Mouse (Mus musculus) lung, postnatal 10 days (tissue): ENCODE data around the gene Rsrc1.
A peak's percentile ranks its signal among the peaks of the same experiment; 100 is the strongest.

Experiments used
- DNase-seq: peaks from one replicate; pipeline ENCODE4 v3.0.0; 2021

Rsrc1 gene

DNA sequence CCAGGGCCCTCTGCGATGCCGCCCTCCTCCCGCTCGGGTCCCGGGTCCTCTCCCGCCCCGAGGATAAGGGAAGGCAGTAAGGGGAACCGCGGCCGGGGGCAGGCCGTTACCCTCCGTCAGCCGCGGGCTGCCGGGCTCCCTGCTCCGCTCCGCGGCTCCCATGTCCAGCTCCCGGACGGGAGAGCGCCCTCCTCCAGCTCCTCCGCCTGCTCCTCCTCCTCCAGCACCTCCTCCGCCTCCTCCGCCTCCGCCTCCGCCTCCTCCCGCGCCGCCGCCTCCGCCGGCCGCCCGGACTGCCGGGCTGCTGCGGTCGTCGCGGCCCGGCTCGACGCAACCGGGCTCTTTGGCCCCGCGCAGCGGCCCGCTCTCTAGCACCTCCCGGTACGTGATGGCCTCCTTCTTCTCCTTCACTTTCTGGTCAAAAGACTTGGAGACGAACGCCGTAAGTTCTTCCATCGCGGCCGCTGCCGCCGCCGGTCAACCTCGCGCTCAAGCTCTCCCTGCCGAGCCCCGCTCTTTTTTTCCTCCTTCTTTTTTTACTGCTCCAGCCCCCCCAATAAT lies at the start of gene Rsrc1:
TSS of gene Rsrc1 (plus strand) at position 290 of the 561 bp plus-strand sequence.
- peak; percentile 31 for DNase-seq

DNA sequence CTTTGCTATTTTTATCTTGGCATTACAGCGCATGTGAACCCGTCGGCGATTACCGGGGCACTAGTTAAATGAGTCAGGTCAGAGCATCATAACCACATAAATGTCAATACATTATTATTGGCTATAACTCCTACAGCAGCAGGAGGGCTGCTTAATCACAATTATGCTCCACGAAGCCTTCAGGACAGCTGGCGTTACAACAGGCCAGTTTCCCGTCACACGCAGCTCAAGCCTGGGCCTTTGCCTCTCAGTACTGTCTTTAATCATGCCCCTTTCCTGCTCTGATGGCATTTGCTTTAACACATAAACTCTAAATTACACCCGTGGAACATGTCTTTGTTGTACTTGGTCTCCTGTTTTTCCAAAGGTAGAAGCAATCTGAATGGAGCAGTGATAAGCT lies 41.5 kb upstream of the Rsrc1 start:
- no peak for DNase-seq

DNA sequence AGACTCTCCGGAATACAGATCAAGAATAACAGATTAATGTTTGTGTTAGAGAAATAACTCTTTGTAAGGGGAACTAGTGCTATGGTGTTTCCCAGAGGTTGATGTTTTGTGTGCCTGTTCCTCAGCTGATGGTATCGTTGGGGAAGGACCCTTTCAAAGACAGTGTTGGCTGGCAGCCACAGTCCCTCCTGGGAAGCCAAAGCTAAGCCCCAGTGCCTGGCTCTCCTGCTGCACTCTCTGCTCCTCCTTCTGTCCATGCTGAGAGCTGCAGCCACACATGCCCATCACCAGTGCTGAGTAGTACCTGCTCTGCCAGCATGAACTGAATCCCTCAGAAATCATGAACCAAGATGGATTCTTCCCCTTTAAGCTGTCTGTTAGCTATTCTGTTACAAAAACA lies 26.1 kb upstream of the Rsrc1 start:
- no peak for DNase-seq

DNA sequence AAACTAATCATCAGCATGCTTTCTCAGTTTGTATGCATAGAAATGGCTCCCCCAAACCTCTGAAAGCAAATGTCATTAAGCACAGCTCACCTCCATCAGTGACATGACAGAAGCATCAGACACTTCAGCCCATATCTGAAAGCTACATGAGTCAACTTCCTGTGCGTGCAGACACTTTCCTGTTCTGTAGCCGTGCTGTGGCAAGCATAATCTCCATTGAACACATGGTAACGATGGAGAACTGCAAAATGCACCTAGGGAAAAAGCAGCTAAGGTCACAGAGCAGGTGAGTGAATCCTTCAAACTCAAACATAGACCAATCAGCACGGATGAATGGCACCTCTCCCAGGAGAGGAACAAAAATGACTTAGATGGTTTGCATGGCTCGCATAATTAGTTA lies 21.2 kb upstream of the Rsrc1 start:
- no peak for DNase-seq

DNA sequence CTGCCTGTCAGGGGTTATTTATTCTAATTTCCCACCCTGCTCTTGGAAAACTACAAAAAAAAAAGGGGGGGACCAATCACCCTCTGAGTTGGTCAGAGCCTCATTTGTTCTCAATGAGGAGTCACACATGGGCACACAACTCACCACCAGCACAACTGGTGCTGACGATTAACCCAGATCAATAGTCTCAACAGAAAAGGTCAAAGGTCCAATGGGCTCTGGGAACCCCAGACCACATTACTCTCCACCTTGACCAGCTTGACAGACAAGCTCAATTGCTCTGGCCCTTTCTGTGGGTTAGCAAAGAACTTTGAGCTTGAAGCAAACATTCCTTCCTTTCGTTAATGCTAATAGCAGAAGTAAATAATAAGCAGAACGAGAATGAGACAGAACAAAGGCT lies 16.3 kb upstream of the Rsrc1 start:
- DNase-seq = no peak

DNA sequence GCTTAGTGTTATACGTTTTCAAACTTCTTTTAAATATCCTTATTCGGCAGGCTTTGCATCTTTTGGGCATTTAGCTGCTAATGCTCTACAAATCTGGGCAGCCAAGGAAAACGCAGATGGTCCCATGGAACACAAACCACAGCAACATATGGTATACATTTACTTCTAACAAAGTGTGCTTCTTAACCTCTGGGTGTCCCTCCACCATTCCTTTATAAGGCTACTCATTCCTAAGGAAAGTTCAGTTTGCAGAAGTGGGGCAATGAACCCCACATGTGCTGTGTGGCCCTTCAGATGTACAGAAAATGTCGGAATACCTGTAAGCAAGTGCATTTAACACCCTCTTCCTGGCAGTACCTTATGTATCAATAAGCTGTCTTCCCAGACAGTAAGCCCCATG lies 13.7 kb upstream of the Rsrc1 start:
- no peak for DNase-seq

DNA sequence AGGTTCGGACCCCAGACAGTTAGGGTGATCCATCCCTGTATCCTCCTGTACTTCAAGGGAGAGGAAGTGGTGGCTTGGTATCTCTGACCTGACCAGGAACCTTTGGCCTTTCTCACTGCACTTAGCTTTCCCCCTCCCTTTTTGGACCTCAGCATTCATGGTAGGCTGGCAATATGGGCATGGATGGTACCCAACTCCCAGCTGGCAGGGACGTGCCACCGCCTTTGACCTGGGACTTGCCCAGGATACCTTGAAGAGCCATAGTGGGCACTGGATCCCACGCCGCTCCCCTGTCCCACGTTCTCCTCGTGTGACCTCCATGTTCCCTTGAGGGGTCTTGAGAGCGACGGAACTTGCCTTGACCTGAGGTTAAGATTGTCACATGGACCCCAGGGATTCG lies 10.9 kb upstream of the Rsrc1 start:
- no peak for DNase-seq

DNA sequence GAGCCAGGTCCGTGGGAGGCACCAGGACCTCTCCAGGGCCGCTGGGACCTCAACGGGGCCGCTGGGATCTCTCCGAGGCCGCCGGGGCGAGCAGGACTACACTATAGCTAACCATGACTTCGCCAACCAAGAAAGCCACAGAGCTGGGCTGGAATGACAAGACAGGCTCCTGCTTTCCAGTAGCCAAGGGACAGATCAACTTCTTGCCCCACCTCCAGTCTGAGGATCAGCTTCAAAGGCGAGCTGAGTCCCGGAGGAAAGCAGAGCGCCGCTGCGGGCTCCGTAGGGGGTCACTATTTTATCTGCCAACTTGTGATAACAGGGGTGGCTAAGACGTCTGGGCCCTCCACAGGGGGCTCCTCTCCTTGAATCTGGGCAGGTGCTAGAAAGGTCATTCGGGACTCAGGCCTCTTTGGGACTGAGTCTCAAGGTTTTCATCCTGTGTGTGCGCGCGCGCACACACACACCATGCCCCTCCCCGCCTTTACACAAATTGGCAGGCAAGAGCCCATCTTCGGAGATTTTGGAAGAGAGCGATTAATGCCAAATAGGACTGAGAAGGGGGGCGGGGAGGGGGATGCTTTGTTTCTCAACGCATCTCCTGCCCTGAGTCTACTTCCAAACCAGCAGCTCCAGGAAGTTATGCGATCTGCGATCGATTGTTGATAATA lies 10.4 kb upstream of the Rsrc1 start:
- no peak for DNase-seq

DNA sequence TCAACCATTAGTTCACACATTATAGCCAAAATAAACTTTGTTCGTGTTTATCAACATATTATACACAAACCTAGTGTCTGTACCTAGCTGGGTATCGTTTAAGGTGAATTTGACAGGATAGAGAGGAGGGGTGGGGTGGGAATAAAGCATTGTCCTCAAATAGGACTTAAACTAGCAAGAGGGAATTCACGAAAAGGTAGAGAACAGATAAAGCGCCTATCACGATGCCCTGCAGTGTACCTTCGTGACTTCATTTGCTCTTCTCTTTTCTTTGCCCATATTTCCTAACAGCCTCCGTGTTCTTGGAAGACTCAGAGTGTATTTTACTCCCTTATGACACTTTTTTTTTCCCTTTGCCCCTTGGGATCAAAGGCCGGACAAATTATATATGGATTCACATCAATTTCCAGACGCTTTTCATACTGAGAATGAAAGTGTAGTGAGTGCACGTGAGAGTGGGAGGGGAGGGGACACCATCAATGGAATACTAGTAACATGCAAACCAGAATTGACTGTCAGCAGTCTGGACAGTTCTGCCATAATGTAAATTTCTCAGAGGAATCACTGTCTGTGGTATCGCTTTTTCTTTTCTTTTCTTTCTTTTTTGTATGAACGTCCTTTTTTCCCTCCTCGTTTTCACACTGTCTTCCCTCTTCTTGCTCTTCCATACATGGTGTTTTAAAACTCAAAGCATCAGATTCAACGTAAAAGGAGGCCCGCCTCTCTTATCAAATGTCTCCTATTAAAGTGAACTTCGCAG lies 8.8 kb upstream of the Rsrc1 start:
- no peak for DNase-seq

DNA sequence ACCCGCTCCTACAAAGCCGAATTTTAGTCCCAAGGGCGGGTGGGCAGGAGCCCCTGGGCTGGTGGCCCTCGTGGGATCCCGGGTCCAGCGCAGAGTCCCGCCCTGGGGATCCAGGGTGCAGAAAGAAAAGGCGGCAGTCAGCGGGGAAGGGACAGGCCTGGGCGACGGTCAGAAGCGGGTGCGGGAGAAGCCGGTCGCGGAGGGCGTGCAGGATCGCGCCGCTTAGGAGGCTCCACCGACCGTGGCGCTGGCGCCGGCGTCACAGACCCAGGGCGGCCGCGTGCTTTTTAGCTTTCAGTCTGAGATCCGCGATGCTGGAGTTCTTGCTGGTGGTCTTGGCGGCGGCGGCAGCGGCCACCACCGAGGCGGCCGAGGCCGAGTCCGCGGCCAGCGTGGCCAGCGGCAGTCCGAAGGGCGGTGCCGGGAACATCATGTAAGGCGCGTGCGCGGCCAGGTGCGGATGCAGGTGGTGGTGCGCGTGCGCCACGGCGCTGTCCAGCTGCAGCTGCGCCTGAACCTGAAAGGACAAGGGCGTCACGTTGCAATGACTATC lies 7.7 kb upstream of the Rsrc1 start:
- peak; percentile 48 for DNase-seq

DNA sequence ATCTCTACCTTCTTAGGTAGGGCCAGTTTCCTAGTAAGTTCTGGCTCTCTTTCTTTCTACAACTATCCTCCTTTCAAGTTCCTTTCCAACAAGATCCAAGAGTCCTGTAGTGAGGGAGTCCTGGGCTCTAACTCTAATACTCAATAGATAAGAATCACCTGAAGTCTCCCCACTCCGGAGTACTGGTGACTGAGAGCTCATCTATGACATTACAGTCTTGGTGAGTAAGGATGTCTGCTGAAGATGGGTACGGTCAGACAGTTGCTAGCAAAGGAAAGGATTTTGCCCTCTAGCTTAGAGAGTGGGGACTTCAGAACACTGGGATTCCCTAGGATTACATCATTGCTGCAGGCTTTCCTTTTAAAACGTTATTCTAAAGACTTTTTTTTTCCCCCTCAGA lies 6.7 kb upstream of the Rsrc1 start:
- DNase-seq = no peak

DNA sequence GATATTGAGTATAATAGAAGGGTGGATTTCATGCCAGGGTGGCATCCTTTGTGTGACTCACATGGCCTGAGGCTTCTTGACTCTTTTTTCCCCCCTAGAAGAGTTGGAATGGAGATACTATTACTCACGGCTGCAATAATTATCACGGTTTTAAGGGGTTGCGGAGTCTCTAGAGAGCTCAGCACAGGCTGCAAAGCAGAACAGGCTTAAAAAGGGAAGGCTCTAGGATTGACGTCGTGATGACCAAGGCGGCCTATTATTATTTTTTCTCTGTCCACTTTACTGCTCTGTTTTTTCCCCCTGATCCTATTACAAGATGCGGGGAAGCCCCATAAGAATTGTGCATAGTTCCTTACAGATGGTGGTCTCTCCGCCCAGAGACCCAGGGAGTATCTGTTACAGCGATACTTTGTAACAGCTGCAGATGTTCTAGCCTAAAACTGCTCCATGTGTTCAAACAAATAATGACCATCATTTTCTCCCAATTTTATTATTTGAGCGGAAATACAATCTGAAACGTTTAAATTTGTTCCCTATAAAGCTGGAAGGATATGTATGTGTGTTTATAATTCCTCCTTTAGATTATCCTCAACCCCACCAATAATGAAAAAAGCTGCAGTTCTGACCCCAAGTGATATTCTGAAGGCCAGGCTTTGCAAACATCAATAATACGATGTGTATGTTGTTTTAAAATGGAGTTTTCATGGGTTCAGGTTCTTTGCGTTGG lies 4.1 kb upstream of the Rsrc1 start:
- DNase-seq = no peak

DNA sequence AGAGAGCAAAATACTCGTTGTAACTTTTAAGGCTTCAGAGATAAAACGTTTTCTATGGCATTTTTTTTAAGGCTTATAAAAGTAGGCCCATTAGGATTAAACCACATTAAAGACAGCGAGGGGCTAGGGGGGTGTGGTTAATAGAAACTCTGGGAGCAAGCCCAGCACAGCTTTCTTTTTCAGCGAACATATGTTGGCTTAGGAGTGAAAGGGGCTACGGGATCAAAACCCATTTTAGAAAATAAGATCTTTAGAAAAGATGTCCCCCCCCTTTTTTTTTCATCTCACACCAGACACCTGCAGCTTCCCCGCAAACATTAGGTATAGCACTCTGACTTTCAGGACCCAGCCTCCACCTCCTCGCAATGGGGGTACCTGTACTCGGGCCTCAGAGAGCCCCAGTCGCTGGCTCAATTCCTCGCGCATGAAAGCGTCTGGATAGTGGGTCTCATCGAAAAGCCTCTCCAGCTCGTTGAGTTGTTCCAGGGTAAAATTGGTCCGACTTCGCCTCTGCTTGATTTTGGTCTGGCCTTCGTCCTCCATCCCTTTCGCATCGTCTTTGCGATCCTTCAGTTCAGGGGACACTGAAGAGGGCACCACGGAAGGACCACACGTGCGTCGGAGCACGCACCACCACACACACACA lies 3.3 kb upstream of the Rsrc1 start:
- DNase-seq = no peak

DNA sequence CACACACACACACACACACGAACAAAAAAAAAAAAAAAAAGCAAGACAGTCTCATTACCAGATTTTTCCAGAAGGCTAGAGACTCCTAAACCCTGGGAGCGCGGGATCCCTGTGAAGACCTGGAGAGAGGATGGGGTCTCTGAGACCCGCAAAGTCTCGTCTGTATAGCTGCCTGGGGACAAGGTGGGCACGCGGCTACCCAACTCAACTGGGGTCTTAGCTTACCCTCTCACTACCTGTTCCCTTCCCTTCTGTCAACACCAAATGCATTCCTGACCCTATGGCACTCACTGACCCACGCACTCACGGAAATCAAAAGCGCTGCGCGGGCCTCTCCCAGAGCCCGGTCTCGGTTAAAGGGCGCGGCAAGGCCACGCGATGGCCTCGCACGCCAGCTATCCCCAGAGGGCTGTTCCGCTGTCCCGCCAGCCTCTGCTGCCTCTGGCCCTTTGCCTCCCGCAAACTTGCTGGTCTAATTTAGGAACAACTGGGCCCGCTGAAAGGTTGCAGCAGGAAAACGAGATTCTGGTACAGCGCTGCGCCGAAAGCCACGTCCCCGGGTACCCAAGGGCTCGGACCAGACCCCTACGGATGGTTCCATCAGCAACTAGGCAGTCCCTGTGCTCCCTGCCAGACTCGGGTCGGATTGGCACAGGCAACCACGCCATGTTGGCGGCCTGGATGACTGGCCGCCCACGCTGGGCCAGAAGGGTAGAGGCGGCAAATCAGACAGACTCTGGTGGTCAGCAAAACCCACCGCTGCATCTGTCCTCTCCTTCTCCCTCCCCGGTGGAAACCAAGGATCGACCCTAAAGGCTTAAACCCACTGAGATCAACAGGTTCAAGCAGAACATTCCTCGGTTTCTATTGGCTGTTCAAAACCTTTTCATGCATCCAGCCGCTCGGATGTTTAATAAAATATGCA lies 2.5 kb upstream of the Rsrc1 start:
- no peak for DNase-seq

DNA sequence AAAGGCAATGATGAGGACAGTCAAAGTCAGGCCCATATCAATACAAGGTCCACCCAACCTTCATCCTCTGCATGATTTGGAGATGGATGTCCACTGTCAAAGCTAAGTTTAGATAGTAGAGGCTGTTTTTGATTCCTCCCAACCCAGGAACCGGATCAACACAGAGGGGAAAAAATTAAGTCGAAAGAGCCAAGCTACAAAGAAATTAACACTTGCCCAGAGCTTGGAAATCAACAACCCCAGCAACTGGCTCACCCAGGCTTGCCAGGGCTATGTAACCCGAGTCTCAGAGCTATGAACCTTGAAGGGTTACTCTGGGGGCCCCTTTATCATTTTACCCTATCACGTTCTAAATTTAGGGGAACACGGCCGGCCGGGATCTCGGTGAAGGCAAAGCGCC lies 1.7 kb upstream of the Rsrc1 start:
- DNase-seq = no peak

DNA sequence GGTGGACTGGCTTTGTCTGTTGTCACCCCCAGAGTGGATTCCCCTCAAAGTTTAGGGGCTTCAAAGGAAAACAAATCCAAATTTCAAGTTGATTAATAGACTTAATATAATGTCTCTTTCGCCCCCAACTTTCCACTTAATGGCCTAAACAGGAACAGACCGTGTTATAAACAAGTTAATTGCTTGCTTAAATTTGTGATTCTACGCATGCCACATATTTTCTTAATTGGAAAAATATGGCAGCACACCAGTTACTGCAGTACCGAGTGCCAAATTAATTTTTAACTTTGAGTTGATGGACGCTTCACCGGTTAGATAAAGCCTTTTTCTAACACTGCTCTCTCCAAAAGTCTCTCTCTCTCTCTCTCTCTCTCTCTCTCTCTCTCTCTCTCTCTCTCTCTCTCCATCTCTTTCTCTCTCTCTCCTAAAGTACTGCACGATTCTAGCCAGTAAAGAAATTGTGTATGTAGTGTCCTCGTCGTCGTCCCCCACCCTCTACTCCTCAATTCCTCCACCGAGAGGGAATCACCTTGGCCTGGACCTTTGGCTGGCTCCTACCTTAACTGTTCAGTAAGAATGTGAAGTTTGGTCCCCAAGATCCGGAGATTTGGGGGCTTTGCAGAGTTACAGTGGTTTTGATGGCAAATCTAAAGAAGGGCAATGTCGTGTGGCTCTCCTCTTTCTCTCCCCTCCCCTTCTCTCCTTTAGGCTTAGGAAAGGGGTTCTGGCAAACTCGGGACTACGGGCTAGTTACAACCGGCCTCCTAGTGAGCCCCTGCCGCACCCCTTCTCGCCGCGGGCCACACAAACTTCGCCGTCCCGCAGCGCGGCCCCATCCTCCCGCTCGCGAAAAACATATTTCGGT lies 847 bp upstream of the Rsrc1 start:
- DNase-seq = no peak

DNA sequence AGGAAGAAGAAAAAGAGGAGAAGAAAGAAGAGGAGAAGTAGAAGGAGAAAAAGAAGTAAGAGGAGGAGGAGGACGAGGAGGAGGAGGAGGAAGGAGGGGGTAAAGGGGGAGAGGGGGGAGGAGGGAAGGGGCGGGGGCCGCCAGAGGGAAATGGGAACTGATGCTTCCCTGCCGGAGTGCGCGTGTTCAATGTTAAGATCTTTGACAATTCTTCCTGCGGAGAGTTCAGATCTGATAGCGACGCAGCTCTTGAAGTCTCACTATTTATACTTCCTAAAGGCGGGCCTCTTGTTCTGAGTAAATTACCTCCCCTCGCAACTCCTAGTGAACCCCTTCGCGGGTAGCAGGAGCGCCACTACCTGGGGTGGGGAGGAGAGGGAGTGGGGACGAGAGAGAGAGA lies 516 bp downstream of the Rsrc1 start, which contains the start of gene Shox2:
TSS of gene Shox2 (minus strand) at position 66 of the 400 bp plus-strand sequence.
- no peak for DNase-seq

DNA sequence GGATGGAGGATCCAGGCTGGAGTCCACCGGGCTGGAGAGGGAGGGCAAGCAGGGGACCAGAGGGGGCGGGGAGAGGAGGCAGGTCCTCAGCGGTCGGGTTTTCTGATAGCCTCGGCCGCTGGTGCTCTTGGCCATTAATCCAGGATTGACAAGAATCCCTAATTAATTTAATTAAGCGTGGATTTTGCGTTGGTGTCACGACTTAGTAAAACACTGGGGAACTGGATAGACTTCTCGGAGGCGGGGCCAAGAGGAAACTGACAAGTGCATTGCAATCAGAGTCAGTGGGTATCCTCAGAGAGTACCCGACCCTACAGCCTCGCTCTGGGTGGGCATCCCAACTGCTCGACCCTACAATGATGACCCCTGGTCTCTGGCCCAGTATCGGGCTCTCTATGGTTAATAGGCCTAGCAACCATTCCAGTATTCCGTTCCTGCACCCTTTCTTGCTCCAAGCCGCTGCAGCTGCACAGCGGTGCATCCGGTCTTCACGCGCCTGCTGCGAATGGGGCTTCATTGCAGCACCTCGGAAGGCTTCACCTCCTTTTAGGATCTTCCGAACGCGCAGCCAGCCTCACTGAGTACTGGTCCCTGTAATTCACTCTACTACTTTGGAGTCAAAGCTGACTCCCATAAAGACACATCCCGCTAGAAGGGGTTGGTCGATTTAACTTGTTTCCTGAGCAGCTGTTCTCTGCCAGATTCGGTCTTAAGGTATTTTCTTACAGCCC lies 1.2 kb downstream of the Rsrc1 start:
- DNase-seq = no peak

DNA sequence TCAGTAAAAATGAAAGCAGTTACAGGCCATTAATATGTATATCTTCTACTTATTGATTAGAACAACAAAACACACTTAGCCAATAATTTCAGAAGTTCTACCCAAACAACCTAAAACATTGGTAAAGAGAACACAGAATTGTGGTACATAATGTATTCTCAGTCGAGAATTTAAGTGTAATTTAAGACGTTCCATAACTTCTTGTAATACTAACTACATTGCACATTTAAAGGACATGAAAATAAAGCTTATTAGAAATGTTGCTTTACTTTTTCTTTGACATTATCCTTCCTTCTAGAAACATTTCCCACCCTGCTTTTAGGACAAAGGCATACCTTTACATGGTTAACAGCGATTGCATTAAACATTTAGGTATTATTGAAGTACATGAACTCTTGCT lies 2.3 kb downstream of the Rsrc1 start:
- DNase-seq = no peak
